Mouse (Mus musculus) erythroblast, embryonic 14.5 days (primary cell): Measurements from ENCODE around the gene Ppfia3.

Source experiments
- GATA1 ChIP-seq: IDR thresholded peaks from 2 replicates; pipeline ENCODE4 v1.6.1; 2012; ENCODE audit warnings: low read length, inconsistent platforms, mixed read lengths
- TAL1 ChIP-seq: IDR thresholded peaks from 3 replicates; pipeline ENCODE4 v1.6.1; 2012; ENCODE audit warnings: low read length, inconsistent platforms, mixed read lengths

GRCm38 (mm10) chr7:45360404-45361125 lies 6.3 kb downstream of the Ppfia3 start:
- TF ChIP-seq GATA1, result no peak
- no peak for TF ChIP-seq TAL1
